Mouse (Mus musculus) midbrain, embryonic 11.5 days (tissue): ENCODE results near the gene Nudt15. TPM values are rescaled to one million over a fixed set of nuclear protein-coding genes. Genes with fewer than 3 reads are reported as not detected.
"Not testable (repeated sequence)": the region's sequence is repeated elsewhere in the genome, so short reads cannot be mapped to it uniquely, and the experiment has no call there.

Experiments used
- ATAC-seq: fragments of 200-750 bp; cut with Nextera tagmentation; 2 replicates; pipeline ENCODE4 v1.8.0; 2017; ENCODE audit warnings: moderate TSS enrichment, moderate library complexity; ENCODE audit not compliant: low FRiP score
- DNase-seq: peaks from one replicate; pipeline ENCODE4 v3.0.0; 2015; ENCODE audit warnings: low spot score; ENCODE audit errors: missing footprints
- H3K27ac ChIP-seq: fragments of 300-500 bp; sonication (generic); 2 replicates; pipeline ENCODE4 v1.5.1; 2014; ENCODE audit warnings: low read depth, low read length
- H3K27me3 ChIP-seq: fragments of 300-500 bp; sonication (generic); 2 replicates; pipeline ENCODE4 v1.6.1; 2014; ENCODE audit warnings: mild to moderate bottlenecking, low read length, moderate library complexity, mixed read lengths; ENCODE audit not compliant: control insufficient read depth, insufficient read depth
- H3K36me3 ChIP-seq: fragments of 300-500 bp; sonication (generic); 2 replicates; pipeline ENCODE4 v1.6.1; 2014; ENCODE audit warnings: mild to moderate bottlenecking, low read length, moderate library complexity, mixed read lengths; ENCODE audit not compliant: control insufficient read depth, insufficient read depth
- H3K4me1 ChIP-seq: fragments of 300-500 bp; sonication (generic); 2 replicates; pipeline ENCODE4 v1.6.1; 2014; ENCODE audit warnings: low read length; ENCODE audit not compliant: control insufficient read depth, insufficient read depth
- H3K4me2 ChIP-seq: fragments of 300-500 bp; sonication (generic); 2 replicates; pipeline ENCODE4 v1.6.1; 2014; ENCODE audit warnings: mild to moderate bottlenecking, moderate library complexity
- H3K4me3 ChIP-seq: fragments of 300-500 bp; sonication (generic); 2 replicates; pipeline ENCODE4 v1.5.1; 2014; ENCODE audit warnings: low read depth, low read length
- H3K9ac ChIP-seq: fragments of 300-500 bp; sonication (generic); 2 replicates; pipeline ENCODE4 v1.6.1; 2014; ENCODE audit warnings: low read length
- H3K9me3 ChIP-seq: fragments of 300-500 bp; sonication (generic); 2 replicates; pipeline ENCODE4 v1.6.1; 2016; ENCODE audit warnings: low read length; ENCODE audit not compliant: control insufficient read depth
- WGBS: fragments of 180-500 bp; shearing (Covaris S2); extraction: QIAGEN DNeasy Blood & Tissue Kit; methylation state at CpG from one replicate; pipeline ENCODE4 v1.1.7; 2014; 5-methylcytosine and 5-hydroxymethylcytosine counted together
- polyA plus RNA-seq: library from polyadenylated mRNA; unstranded; fragments of >200 nt; fragmentation: Nextera tagmentation; extraction: Ambion mirVana; gene quantifications from 2 replicates; pipeline ENCODE4 v1.2.1, GENCODE M21; 2014

The Nudt15 gene
- polyA plus RNA-seq, 1 experiment from 2014 or later: 10.8 TPM

DNA sequence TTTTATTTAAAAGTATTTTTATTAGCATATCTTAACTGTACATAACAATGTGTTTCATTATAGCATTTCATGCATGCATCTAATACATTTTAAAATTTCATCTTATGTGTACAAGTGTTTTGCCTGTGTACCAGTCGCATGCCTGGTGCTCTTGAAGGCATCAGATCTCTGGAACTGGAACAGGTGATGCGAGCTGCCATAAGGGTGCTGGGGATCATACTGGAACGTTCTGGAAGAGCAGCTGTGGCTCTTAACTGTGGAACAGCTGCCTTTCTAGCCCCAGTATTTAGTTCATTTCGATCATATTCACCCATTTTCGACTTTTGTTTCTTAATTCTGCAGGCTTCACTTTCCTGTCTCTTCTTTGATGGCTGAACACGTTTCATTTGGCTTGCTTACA lies 3.1 kb upstream of the Nudt15 start:
- Histone ChIP-seq H3K4me1 (peaks cover 7% of the 10 kb centered on the region), H3K4me3 (no peak overlapping the region), H3K9me3 (no peaks in the 10 kb centered on the region), H3K27me3 (no peaks in the 10 kb centered on the region), H3K36me3 (no peaks in the 10 kb centered on the region), H3K4me2 (no peak overlapping the region), H3K27ac (no peak overlapping the region), H3K9ac (no peak overlapping the region)
- ATAC-seq: no peak
- WGBS: 82% methylated on average over 6 of the region's 6 CpGs
- DNase-seq: no peak

DNA sequence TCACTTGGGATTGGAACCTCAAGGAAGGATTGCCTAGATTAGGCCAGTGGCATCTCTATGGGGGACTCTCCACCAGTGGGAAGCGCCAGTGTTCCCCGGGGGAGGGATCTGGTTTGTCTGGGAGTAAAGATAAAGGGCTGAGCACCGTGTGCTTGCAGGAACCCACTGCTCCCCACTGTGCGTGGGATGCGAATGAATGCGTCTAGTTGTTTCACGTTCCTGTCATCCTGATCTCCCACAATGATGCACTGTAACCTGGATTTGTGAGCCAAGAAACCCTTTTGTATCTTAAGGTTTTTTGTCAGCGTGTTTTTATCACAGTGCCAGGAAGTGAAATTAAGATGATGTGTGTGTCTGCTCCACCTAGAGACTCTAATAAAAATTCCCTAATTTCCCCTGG lies 2.7 kb upstream of the Nudt15 start:
- Histone ChIP-seq H3K4me2 (no peak overlapping the region), H3K27me3 (no peaks in the 10 kb centered on the region), H3K9me3 (no peaks in the 10 kb centered on the region), H3K4me3 (no peak overlapping the region), H3K9ac (no peak overlapping the region), H3K36me3 (no peaks in the 10 kb centered on the region), H3K4me1 (peaks cover 7% of the 10 kb centered on the region), H3K27ac (no peak overlapping the region)
- ATAC-seq: no peak
- peak; percentile 83 for DNase-seq
- WGBS: 47% methylated on average over 8 of the region's 8 CpGs

DNA sequence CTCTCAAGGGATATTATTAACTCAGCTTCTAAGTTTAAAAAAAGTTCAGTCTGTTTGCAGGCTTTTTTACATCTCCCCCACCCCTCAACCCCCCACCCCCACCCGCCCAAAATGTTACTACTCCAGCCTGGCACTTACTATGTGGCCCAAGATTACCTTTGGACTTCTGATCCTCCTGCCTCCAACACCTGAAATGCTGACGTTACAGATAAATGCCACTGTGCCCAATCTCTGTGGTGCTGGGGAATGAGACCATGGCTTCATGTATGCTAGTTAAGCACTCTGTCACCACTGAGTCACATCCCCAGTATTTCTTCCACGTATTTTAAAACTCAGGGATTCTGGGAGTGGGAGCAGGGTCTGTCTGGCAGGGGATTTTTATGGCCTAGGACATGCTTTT lies 2.2 kb upstream of the Nudt15 start:
- H3K27ac ChIP-seq: no peak overlapping the region
- H3K4me1 ChIP-seq: peaks cover 7% of the 10 kb centered on the region
- ATAC-seq (no peak), DNase-seq (no peak)
- H3K36me3 ChIP-seq: no peaks in the 10 kb centered on the region
- no peak overlapping the region for H3K4me2 ChIP-seq
- no peak overlapping the region for H3K4me3 ChIP-seq
- no peaks in the 10 kb centered on the region for H3K9me3 ChIP-seq
- WGBS: 52% methylated on average over 3 of the region's 3 CpGs
- H3K9ac ChIP-seq: no peak overlapping the region
- H3K27me3 ChIP-seq: no peaks in the 10 kb centered on the region

DNA sequence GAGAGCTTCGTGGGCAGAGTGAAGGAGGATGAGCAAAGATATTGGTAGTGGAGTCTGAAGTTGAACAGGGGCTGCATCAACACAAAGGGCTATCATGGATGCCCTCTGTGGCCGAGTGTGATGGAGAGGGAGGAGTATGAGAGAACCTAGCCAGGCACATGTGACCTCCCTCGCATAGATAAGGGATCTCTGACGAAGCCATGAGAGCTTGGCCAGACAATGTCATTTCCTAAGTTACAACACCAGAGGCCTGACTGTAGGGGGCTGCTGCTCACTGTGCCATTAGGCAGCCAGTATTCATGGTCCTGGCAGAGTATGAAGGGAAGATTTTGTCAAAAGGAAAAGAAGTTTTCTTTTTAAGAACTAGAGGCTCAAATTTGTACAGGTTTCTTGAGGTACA lies 1.0 kb downstream of the Nudt15 start:
- no peaks in the 10 kb centered on the region for H3K4me1 ChIP-seq
- H3K9ac ChIP-seq: no peak overlapping the region
- WGBS: 73% methylated on average over 4 of the region's 4 CpGs
- no peaks in the 10 kb centered on the region for H3K36me3 ChIP-seq
- H3K9me3 ChIP-seq: no peaks in the 10 kb centered on the region
- no peak overlapping the region for H3K27ac ChIP-seq
- DNase-seq (no peak), ATAC-seq (no peak)
- no peaks in the 10 kb centered on the region for H3K27me3 ChIP-seq
- H3K4me2 ChIP-seq: no peak overlapping the region
- H3K4me3 ChIP-seq: no peak overlapping the region

DNA sequence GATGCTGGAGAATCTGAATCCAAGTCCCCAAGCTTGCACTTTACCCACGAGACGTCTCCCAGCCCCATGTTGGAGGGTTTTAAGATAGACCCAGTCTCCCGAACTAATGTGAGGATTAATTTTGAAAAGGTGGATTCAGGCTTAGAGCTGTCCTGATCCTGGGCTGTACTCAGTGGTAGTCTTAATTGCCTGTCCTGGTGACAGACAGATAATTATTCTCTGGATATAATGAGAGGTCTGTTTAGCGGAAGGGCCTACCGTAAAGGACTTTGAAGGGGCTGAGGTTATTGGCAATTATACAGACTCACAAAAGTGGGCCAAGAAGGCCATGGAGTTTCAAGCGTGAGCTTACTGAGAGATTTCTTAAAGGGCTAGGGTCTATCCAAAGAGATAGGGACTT lies 4.3 kb downstream of the Nudt15 start:
- DNase-seq: no peak
- H3K9ac ChIP-seq: no peak overlapping the region
- ATAC-seq: no peak
- no peak overlapping the region for H3K4me3 ChIP-seq
- no peak overlapping the region for H3K4me2 ChIP-seq
- H3K36me3 ChIP-seq: no peaks in the 10 kb centered on the region
- H3K27ac ChIP-seq: no peak overlapping the region
- H3K27me3 ChIP-seq: no peaks in the 10 kb centered on the region
- no peaks in the 10 kb centered on the region for H3K4me1 ChIP-seq
- 63% methylated on average over 6 of the region's 6 CpGs for whole genome bisulfite sequencing
- H3K9me3 ChIP-seq: no peaks in the 10 kb centered on the region

DNA sequence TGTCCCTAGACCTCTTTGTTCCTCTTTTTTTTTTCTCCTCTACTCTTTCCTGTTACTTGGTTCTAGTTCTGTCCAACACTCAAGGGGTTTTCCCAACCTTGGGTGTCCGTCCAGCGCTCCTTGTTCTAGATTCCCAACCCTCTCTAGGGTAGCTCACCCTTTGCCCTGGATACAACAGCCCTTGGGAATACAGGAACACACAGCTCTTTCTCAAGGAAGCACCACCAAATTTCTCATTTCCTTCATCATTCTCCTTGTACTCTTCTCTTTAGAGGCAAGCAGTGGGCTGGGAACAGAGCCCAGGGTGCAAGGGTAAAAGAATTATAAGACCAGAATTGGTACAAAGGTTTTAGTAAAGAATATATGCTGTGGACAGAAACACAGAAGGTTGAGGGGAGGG lies 12.4 kb downstream of the Nudt15 start:
- no peak overlapping the region for H3K27ac ChIP-seq
- H3K4me3 ChIP-seq: no peak overlapping the region
- no peaks in the 10 kb centered on the region for H3K4me1 ChIP-seq
- H3K36me3 ChIP-seq: no peaks in the 10 kb centered on the region
- H3K9ac ChIP-seq: no peak overlapping the region
- H3K4me2 ChIP-seq: no peak overlapping the region
- no peaks in the 10 kb centered on the region for H3K9me3 ChIP-seq
- no peaks in the 10 kb centered on the region for H3K27me3 ChIP-seq
- ATAC-seq (no peak), DNase-seq (no peak)
- 86% methylated on average over 2 of the region's 2 CpGs for WGBS

DNA sequence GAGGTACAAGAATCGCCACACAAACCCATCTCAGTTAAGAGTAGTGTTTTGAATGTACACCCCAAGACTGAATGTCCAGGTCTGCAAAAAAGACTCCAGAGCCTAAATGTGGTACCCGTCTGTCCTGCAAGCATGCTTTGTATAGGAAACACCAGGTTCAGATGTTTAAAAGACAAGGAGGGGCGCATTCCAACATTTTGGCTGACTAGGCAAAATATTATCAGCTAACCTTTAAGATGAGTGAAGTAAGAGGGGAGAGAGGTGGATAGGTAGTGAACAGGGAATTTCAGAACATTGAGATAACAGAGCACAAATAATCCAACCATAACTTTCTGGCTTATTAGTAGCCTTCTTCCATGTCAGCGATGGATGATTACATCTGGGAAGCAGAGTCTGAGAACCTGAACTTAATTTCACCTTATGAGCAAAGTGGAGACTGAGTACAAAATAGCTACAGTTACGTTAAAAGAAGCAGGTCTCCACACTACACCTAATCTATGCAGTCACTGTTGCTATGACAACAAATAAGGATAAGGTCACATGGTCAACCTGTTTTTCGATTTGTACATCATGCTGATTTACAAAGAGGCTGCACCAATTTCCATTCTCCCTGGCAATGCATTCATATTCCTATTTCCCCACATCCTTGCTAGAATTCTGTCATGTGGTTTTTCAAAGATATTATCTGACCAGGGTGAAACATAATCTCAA lies 14.1 kb downstream of the Nudt15 start:
- Histone ChIP-seq H3K36me3 (no peaks in the 10 kb centered on the region), H3K9ac (no peak overlapping the region), H3K4me2 (no peak overlapping the region), H3K9me3 (no peaks in the 10 kb centered on the region), H3K4me1 (no peaks in the 10 kb centered on the region), H3K27me3 (no peaks in the 10 kb centered on the region), H3K4me3 (no peak overlapping the region), H3K27ac (no peak overlapping the region)
- 75% methylated on average over 6 of the region's 6 CpGs for WGBS
- no peak for DNase-seq
- no peak for ATAC-seq

DNA sequence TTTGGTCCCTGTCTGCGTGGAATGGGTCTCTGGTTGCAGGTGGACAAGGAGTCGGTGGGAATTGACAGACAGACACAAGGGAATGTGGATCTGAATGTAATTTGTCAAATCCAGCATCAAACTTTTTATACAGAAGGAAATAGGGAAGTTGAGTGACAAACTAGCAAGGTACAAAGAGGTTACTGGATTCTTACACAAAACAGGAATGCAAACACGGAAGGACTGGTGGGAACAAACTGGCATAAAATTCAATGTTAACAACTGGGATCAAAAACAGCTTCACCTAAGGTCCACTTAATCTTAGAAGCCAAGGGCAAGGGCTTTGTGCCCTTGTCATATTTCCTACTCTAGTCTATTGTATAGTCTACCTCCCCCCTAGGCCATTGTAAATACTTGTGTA lies 19.4 kb downstream of the Nudt15 start:
- not testable (repeated sequence) for H3K9ac ChIP-seq, H3K4me3 ChIP-seq, H3K4me1 ChIP-seq, H3K36me3 ChIP-seq, H3K27ac ChIP-seq, ATAC-seq, H3K4me2 ChIP-seq, H3K27me3 ChIP-seq, H3K9me3 ChIP-seq, DNase-seq
- 89% methylated on average over 3 of the region's 3 CpGs for WGBS

DNA sequence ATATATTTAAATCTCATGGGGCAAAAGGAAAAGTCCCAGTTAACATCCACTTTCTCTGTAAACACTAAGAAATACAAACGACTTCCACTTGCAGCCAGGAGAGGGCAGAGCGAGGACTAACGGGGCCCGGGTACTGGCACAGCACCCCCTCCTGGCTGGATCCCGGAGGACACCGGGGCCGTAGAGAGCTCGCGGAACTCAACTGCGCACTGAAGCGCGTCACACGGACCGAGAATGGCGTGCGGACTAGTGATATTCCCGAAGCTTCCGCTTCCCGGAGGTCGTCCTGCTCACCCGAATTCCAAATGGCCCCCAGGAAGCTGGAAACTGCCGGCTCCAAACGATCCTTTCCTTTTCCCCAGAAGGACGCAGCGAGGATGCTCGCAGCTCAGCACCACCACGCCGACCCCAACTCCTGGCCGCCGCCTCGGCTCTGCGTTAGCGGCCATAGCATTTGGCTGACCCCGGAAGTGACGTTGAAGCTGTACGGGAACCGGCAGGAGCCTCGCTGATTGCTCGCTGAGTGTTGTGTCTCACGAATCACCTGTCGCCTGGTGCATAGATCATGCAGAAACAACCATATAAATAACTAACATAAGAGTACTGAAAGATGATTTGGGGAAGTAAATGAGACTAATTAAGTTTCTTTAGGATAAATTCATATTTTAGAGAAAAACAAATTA lies 23.1 kb downstream of the Nudt15 start, which contains the start of gene Sucla2:
TSS of gene Sucla2 (plus strand) at position 554 of the 683 bp plus-strand sequence.
- WGBS: under 1% methylated on average over 38 of the region's 41 CpGs

More for the DNA sequence above, 23.1 kb downstream of the Nudt15 start, which contains the start of gene Sucla2:
- H3K4me2 ChIP-seq: peak within 1 kb of the TSS; percentile 26; the same call in 1 of the 2 replicates
- peak within 1 kb of the TSS; percentile 81 for H3K27ac ChIP-seq
- DNase-seq: peak; percentile 99
- H3K27me3 ChIP-seq: no peaks in the 10 kb centered on the region
- no peaks in the 10 kb centered on the region for H3K4me1 ChIP-seq
- peak within 1 kb of the TSS; percentile 71 for H3K9ac ChIP-seq
- peak; percentile 100 for ATAC-seq
- peak within 1 kb of the TSS; percentile 46 for H3K4me3 ChIP-seq
- no peaks in the 10 kb centered on the region for H3K9me3 ChIP-seq
- H3K36me3 ChIP-seq: no peaks in the 10 kb centered on the region
